ENCODE assay signal across 7 mouse cellular contexts in genomic region chr15:90678985-90679759, GRCm38 (mm10). TPM values are rescaled to one million over a fixed set of nuclear protein-coding genes. Genes with fewer than 3 reads are reported as not detected.
DNase-seq lines count a peak whose midpoint lies in the region; ATAC-seq and TF ChIP-seq lines count a peak whose summit lies in the region.

Gene Cpne8 (minus strand): TSS chr15:90679432.

- TF ChIP-seq CTCF in brain, embryonic 14.5 days (IDR thresholded peaks at IDR 0.05; ENCODE audit: borderline replicate concordance, extremely low read depth, insufficient read depth, insufficient read length), result no peak
- no peak for TF ChIP-seq CTCF in liver, adult 2 months (IDR thresholded peaks at IDR 0.05; ENCODE audit: low read depth, low read length)
- TF ChIP-seq CTCF in midbrain, postnatal 0 days (IDR thresholded peaks at IDR 0.05), result no peak
- TF ChIP-seq CTCF in testis, adult 2 months (IDR thresholded peaks at IDR 0.05; ENCODE audit: control insufficient read depth, insufficient read depth, insufficient replicate concordance, low read depth, low read length), result no peak

- under 1% methylated on average over 56 of the region's 56 CpGs for WGBS in forebrain, embryonic 10.5 days
- under 1% methylated on average over 54 of the region's 56 CpGs for WGBS in heart, embryonic 12.5 days
- WGBS in kidney, embryonic 16.5 days, result under 1% methylated on average over 54 of the region's 56 CpGs
- under 1% methylated on average over 52 of the region's 56 CpGs for WGBS in liver, adult 2 months
- WGBS in midbrain, postnatal 0 days, result under 1% methylated on average over 51 of the region's 56 CpGs

- H3K4me3 ChIP-seq in forebrain, embryonic 10.5 days, result peak within 1 kb of the TSS; percentile 68
- H3K4me3 ChIP-seq in heart, embryonic 12.5 days, result peak within 1 kb of the TSS; percentile 72
- H3K4me3 ChIP-seq in kidney, embryonic 16.5 days (ENCODE audit: low read length), result peak within 1 kb of the TSS; percentile 70
- H3K4me3 ChIP-seq in liver, adult 2 months (ENCODE audit: insufficient read depth, low read depth, low read length), result peak within 1 kb of the TSS; percentile 70
- H3K4me3 ChIP-seq in midbrain, postnatal 0 days (ENCODE audit: low read depth, low read length), result peak within 1 kb of the TSS; percentile 70
- peak within 1 kb of the TSS; percentile 73 for H3K4me3 ChIP-seq in testis, adult 2 months (ENCODE audit: control insufficient read depth, low read depth, low read length)

- no peaks in the 10 kb centered on the region for H3K36me3 ChIP-seq in forebrain, embryonic 10.5 days (replicated peaks)
- H3K36me3 ChIP-seq in heart, embryonic 12.5 days, result no peaks in the 10 kb centered on the region
- H3K36me3 ChIP-seq in kidney, embryonic 16.5 days (ENCODE audit: insufficient read depth, low read length), result no peaks in the 10 kb centered on the region
- H3K36me3 ChIP-seq in liver, adult 2 months (ENCODE audit: control insufficient read depth, insufficient read depth, low read length), result no peaks in the 10 kb centered on the region
- no peaks in the 10 kb centered on the region for H3K36me3 ChIP-seq in midbrain, postnatal 0 days (ENCODE audit: insufficient read depth, low read length)
- H3K36me3 ChIP-seq in testis, adult 2 months (ENCODE audit: control insufficient read depth, insufficient read depth, low read length), result no peaks in the 10 kb centered on the region

- peaks cover 39% of the 10 kb centered on the region for H3K27me3 ChIP-seq in forebrain, embryonic 10.5 days (ENCODE audit: poor library complexity, severe bottlenecking)
- peaks cover 3% of the 10 kb centered on the region; the same call in 1 of the 2 replicates for H3K27me3 ChIP-seq in heart, embryonic 12.5 days (replicated peaks)
- H3K27me3 ChIP-seq in kidney, embryonic 16.5 days (ENCODE audit: insufficient read depth, low read length), result no peaks in the 10 kb centered on the region
- H3K27me3 ChIP-seq in liver, adult 2 months (ENCODE audit: control insufficient read depth, insufficient read depth, low read length), result no peaks in the 10 kb centered on the region
- H3K27me3 ChIP-seq in midbrain, postnatal 0 days (ENCODE audit: insufficient read depth, low read length), result no peaks in the 10 kb centered on the region
- no peaks in the 10 kb centered on the region for H3K27me3 ChIP-seq in testis, adult 2 months (ENCODE audit: control insufficient read depth, insufficient read depth, low read length)

- H3K27ac ChIP-seq in forebrain, embryonic 10.5 days, result peak within 1 kb of the TSS; percentile 81
- no peak within 1 kb of the TSS for H3K27ac ChIP-seq in heart, embryonic 12.5 days (ENCODE audit: poor library complexity, severe bottlenecking)
- no peak within 1 kb of the TSS for H3K27ac ChIP-seq in kidney, embryonic 16.5 days (ENCODE audit: low read length)
- peak within 1 kb of the TSS; percentile 18; the same call in 1 of the 2 replicates for H3K27ac ChIP-seq in liver, adult 2 months (replicated peaks; ENCODE audit: insufficient read depth, low read depth, low read length)
- H3K27ac ChIP-seq in midbrain, postnatal 0 days (ENCODE audit: low read depth, low read length), result no peak within 1 kb of the TSS
- no peak within 1 kb of the TSS for H3K27ac ChIP-seq in testis, adult 2 months (ENCODE audit: control insufficient read depth, insufficient read depth, low read depth, low read length)

- TF ChIP-seq POLR2A in brain, embryonic 14.5 days (IDR thresholded peaks at IDR 0.05; ENCODE audit: borderline replicate concordance, extremely low read depth, insufficient read depth, insufficient read length, poor library complexity, severe bottlenecking), result no peak
- no peak for TF ChIP-seq POLR2A in liver, adult 2 months (IDR thresholded peaks at IDR 0.05; ENCODE audit: extremely low read depth, insufficient read depth, low read length)
- no peak for TF ChIP-seq POLR2A in testis, adult 2 months (IDR thresholded peaks at IDR 0.05; ENCODE audit: control insufficient read depth, low read depth, low read length)

- H3K4me1 ChIP-seq in forebrain, embryonic 10.5 days, result peaks cover 20% of the 10 kb centered on the region
- H3K4me1 ChIP-seq in heart, embryonic 12.5 days (replicated peaks), result peaks cover 4% of the 10 kb centered on the region; the same call in 1 of the 2 replicates
- peaks cover 13% of the 10 kb centered on the region; the same call in 1 of the 2 replicates for H3K4me1 ChIP-seq in kidney, embryonic 16.5 days (ENCODE audit: insufficient read depth, low read length)
- no peaks in the 10 kb centered on the region for H3K4me1 ChIP-seq in liver, adult 2 months (ENCODE audit: control insufficient read depth, insufficient read depth, low read length)
- H3K4me1 ChIP-seq in midbrain, postnatal 0 days (ENCODE audit: insufficient read depth, low read length), result no peaks in the 10 kb centered on the region
- H3K4me1 ChIP-seq in testis, adult 2 months (ENCODE audit: control insufficient read depth, insufficient read depth, low read length), result peaks cover 8% of the 10 kb centered on the region; the same call in 1 of the 2 replicates

- H3K4me2 ChIP-seq in heart, embryonic 12.5 days, result peak within 1 kb of the TSS; percentile 99
- H3K4me2 ChIP-seq in kidney, embryonic 16.5 days (replicated peaks; ENCODE audit: low read depth, low read length), result peak within 1 kb of the TSS; percentile 97
- peak within 1 kb of the TSS; percentile 96 for H3K4me2 ChIP-seq in midbrain, postnatal 0 days (ENCODE audit: low read depth, low read length, poor library complexity, severe bottlenecking)

- peak; percentile 74 for DNase-seq in brain, embryonic 14.5 days (ENCODE audit: low read depth)
- peak; percentile 53 for DNase-seq in forebrain, embryonic 10.5 days (ENCODE audit: extremely low spot score, low spot score)
- DNase-seq in liver, adult 2 months (ENCODE audit: extremely low read depth, low read depth, low spot score), result peak; percentile 42
- DNase-seq in midbrain, postnatal 0 days (ENCODE audit: low spot score), result peak; percentile 60

- peak; percentile 69 for ATAC-seq in heart, embryonic 12.5 days (ENCODE audit: insufficient number of reproducible peaks, low FRiP score)
- peak; percentile 87 for ATAC-seq in kidney, embryonic 16.5 days (ENCODE audit: low FRiP score, low TSS enrichment)
- peak; percentile 80 for ATAC-seq in midbrain, postnatal 0 days (ENCODE audit: low FRiP score)

- H3K79me2 ChIP-seq in liver, adult 2 months (ENCODE audit: control insufficient read depth, insufficient read depth, low read length), result no peaks in the 10 kb centered on the region

- H3K9ac ChIP-seq in heart, embryonic 12.5 days, result peak within 1 kb of the TSS; percentile 78
- H3K9ac ChIP-seq in kidney, embryonic 16.5 days (replicated peaks; ENCODE audit: low read length), result peak within 1 kb of the TSS; percentile 74
- peak within 1 kb of the TSS; percentile 53 for H3K9ac ChIP-seq in liver, adult 2 months (ENCODE audit: low read depth, low read length)
- H3K9ac ChIP-seq in midbrain, postnatal 0 days (replicated peaks; ENCODE audit: low read length, poor library complexity, severe bottlenecking), result peak within 1 kb of the TSS; percentile 72

- H3K9me3 ChIP-seq in forebrain, embryonic 10.5 days, result no peaks in the 10 kb centered on the region
- no peaks in the 10 kb centered on the region for H3K9me3 ChIP-seq in heart, embryonic 12.5 days (replicated peaks)
- H3K9me3 ChIP-seq in kidney, embryonic 16.5 days (ENCODE audit: low read length), result no peaks in the 10 kb centered on the region
- H3K9me3 ChIP-seq in midbrain, postnatal 0 days (ENCODE audit: low read length), result no peaks in the 10 kb centered on the region

RNA-seq across cellular contexts. Expression of gene Cpne8, which starts in this region (rescaled TPM):
- 7.5 and 10.9 TPM in 2 replicates for polyA plus RNA-seq in brain, embryonic 14.5 days (2012; rRNA removed)
- 3.2 and 3.3 TPM in 2 replicates for polyA plus RNA-seq in forebrain, embryonic 10.5 days (2016; fragmentation: Nextera tagmentation; extraction: Ambion mirVana)
- 7.0 and 7.2 TPM in 2 replicates for polyA plus RNA-seq in heart, embryonic 12.5 days (2016; fragmentation: Nextera tagmentation; extraction: Ambion mirVana)
- polyA plus RNA-seq in kidney, embryonic 16.5 days (2015; fragmentation: Nextera tagmentation; extraction: Ambion mirVana), result 17.8 and 18.1 TPM in 2 replicates
- total RNA-seq in liver, adult 2 months (2014; rRNA removed), result 3.8 and 4.3 TPM in 2 replicates
- polyA plus RNA-seq in liver, adult 2 months (2012; rRNA removed), result 3.1 and 3.3 TPM in 2 replicates
- total RNA-seq in midbrain, postnatal 0 days (2014; rRNA removed), result 10.0 and 14.9 TPM in 2 replicates
- polyA plus RNA-seq in midbrain, postnatal 0 days (2015; fragmentation: Nextera tagmentation; extraction: Ambion mirVana), result 18.1 and 18.2 TPM in 2 replicates
- 2.9 and 3.6 TPM in 2 replicates for polyA plus RNA-seq in testis, adult 2 months (2012; rRNA removed)

Comparison
In these comparisons a context has a peak if more than half of its experiments do, and no peak if none do; other contexts are left out.
1. H3K27ac ChIP-seq: peak in forebrain, embryonic 10.5 days (single experiment) and liver, adult 2 months (single experiment); none in heart, embryonic 12.5 days (single experiment), kidney, embryonic 16.5 days (single experiment), midbrain, postnatal 0 days (single experiment) and testis, adult 2 months (single experiment).
2. Peak in every context shown above with its lines, with median percentiles within 50 percentile points of each other: DNase-seq, H3K4me3 ChIP-seq, ATAC-seq, H3K4me2 ChIP-seq and H3K9ac ChIP-seq.